Mouse (Mus musculus): ENCODE results near the gene Tex10. TPM values are rescaled to one million over a fixed set of nuclear protein-coding genes. Genes with fewer than 3 reads are reported as not detected.

Gene Tex10
- polyA plus RNA-seq, 1 experiment: 15.2 TPM

DNA sequence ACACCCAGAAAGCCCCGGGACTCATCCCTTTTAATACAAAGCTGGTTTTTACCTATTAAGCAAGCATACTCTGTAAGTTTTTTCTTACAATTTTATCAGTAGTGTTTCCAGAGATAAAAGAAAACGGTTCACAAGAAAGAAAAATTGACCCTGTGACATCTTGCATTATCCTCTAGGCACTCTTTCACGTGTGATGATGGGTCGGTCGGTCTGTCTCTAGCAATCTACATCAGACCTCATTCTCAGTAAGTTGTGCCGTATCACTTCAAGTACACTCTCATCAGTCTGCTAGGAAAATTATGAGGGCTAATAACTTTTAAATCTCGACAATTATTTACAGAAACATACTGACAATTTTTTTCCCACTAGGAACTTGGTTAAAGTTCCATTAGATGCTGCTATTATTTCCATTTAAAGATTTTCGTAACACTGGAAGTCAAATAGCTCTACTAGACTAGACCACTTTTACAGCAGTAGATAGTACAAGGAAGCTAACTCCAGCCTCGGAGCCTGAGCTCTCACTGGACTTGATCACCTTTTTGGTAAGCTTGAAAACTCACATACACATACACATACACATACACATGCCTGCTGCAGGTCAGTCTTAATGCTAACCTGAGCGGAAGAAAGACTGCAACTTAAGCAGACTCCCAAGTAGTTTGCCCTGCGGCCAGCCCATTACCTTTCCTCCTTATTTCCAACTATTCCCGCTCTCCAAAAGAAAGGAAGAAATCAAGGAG, 1.0 kb downstream of the Tex10 start:
- Histone ChIP-seq H3K4me1 (ENCODE audit: control insufficient read depth, insufficient read depth, low read length) (no peaks in the 10 kb centered on the region), H3K27me3 (ENCODE audit: control insufficient read depth, insufficient read depth, low read length) (no peaks in the 10 kb centered on the region), H3K4me3 (replicated peaks; ENCODE audit: insufficient read depth, low read depth, low read length) (peak overlapping the region; percentile 95), H3K27ac (ENCODE audit: insufficient read depth, low read length) (no peak overlapping the region)
- DNase-seq: peak in 1 of 2 experiments; percentile 10
- no peak for TF ChIP-seq CTCF (IDR thresholded peaks at IDR 0.05; ENCODE audit: borderline replicate concordance, insufficient read depth, low read depth, low read length)
- no peak for TF ChIP-seq POLR2A (IDR thresholded peaks at IDR 0.05; ENCODE audit: borderline replicate concordance, insufficient read depth, low read length)
- 16% methylated on average over 12 of the region's 12 CpGs for WGBS

DNA sequence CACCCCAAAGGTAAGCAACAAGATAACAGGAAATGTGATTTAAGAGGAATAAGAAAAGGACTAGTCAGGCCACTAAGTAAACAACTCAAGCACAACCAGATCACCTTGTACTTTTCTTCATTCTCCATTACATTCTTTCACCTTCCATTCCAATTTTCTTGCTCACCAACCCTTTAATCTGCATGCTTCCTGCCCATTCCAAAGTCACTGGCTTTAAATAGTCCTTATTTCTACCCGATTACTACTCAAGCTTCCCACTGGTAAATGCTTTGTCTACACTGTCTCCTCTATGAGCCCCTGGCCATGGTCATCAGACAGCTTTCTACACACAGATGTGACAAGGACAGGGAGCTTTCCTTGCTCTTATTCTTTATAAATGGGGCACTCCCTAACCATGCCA, 2.3 kb downstream of the Tex10 start:
- Histone ChIP-seq H3K4me1 (ENCODE audit: control insufficient read depth, insufficient read depth, low read length) (no peaks in the 10 kb centered on the region), H3K27ac (ENCODE audit: insufficient read depth, low read length) (no peak overlapping the region), H3K4me3 (replicated peaks; ENCODE audit: insufficient read depth, low read depth, low read length) (no peak overlapping the region), H3K27me3 (ENCODE audit: control insufficient read depth, insufficient read depth, low read length) (no peaks in the 10 kb centered on the region)
- TF ChIP-seq POLR2A (IDR thresholded peaks at IDR 0.05; ENCODE audit: borderline replicate concordance, insufficient read depth, low read length) (no peak), CTCF (IDR thresholded peaks at IDR 0.05; ENCODE audit: borderline replicate concordance, insufficient read depth, low read depth, low read length) (no peak)
- no peak for DNase-seq
- WGBS: 37% methylated on average over 1 of the region's 1 CpGs

DNA sequence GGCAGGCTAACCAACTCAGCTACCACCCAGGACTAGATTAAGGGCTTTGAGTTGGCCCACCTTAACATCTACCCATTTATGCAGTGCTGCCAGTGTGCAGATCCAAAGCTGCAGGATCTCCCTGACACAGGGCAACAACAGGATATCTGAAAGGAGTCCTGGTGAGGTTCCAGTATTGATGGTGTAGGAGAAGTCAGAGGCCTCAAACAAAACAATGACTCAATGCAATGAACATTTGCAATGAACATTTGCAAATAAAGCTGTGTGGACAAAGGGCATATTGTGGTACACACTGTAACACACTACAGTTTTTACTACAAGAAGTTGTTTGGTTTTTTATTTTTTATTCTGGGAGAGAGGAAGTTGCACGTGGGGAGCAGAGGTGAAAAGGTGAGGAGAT, 12.2 kb downstream of the Tex10 start:
- TF ChIP-seq POLR2A (IDR thresholded peaks at IDR 0.05; ENCODE audit: borderline replicate concordance, insufficient read depth, low read length) (no peak), CTCF (IDR thresholded peaks at IDR 0.05; ENCODE audit: borderline replicate concordance, insufficient read depth, low read depth, low read length) (no peak)
- Histone ChIP-seq H3K27ac (ENCODE audit: insufficient read depth, low read length) (no peak overlapping the region), H3K4me1 (ENCODE audit: control insufficient read depth, insufficient read depth, low read length) (no peaks in the 10 kb centered on the region), H3K27me3 (ENCODE audit: control insufficient read depth, insufficient read depth, low read length) (no peaks in the 10 kb centered on the region), H3K4me3 (replicated peaks; ENCODE audit: insufficient read depth, low read depth, low read length) (no peak overlapping the region)
- 84% methylated on average over 1 of the region's 1 CpGs for WGBS
- no peak for DNase-seq

DNA sequence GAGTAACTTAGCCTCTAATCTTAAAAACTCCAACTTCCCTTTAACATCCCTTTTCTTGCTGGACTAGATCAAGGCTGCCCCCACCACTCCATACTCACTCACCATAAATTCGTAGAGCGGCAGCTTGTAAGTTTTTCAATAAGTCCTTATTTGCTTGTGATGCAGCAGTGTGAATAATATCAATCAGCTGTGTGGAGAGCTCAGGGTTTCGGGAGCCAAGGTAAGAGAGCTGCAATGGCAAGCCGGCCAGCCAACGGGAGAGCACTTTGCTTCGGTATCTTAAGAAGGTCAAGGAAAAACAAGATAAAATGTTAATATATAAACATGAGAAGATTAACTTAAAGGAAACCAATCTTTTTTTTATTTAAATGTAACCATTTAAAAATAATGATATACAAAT, 14.8 kb downstream of the Tex10 start:
- Histone ChIP-seq H3K4me3 (replicated peaks; ENCODE audit: insufficient read depth, low read depth, low read length) (no peak overlapping the region), H3K27ac (ENCODE audit: insufficient read depth, low read length) (no peak overlapping the region), H3K27me3 (ENCODE audit: control insufficient read depth, insufficient read depth, low read length) (no peaks in the 10 kb centered on the region), H3K4me1 (ENCODE audit: control insufficient read depth, insufficient read depth, low read length) (no peaks in the 10 kb centered on the region)
- WGBS: 95% methylated on average over 6 of the region's 6 CpGs
- DNase-seq: no peak
- TF ChIP-seq POLR2A (IDR thresholded peaks at IDR 0.05; ENCODE audit: borderline replicate concordance, insufficient read depth, low read length) (no peak), CTCF (IDR thresholded peaks at IDR 0.05; ENCODE audit: borderline replicate concordance, insufficient read depth, low read depth, low read length) (no peak)

DNA sequence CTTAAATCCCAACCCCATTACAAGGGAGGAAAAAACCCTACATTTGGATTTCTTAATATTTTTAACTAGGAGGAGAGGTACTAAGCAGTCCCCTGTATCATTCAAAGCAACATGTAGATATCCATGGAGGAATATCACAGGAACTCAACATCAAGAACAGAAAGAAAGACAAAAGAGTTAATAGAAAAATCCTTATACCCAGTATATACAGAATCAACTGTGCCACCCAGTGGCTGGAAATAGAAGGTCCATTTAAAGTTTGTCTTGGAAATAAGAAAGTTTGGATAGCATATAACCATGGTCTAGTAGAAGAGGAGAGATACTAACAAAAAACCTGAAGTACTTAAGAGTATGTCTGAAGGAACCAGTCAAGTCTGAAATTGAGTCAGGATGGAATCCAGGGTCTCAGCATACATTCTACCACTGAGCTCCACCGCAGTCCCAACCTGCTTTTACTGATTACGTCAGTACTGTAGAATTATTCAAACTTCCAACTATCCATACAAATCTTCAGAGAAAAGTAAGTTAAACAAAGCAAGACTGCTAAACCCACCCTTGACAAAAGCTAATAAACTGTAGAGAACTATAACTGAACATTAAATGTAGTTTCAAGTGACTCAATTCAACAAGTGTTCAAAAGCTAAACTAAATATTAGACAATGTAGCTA, 19.0 kb downstream of the Tex10 start:
- Histone ChIP-seq H3K27me3 (ENCODE audit: control insufficient read depth, insufficient read depth, low read length) (no peaks in the 10 kb centered on the region), H3K4me1 (ENCODE audit: control insufficient read depth, insufficient read depth, low read length) (no peaks in the 10 kb centered on the region), H3K27ac (ENCODE audit: insufficient read depth, low read length) (no peak overlapping the region), H3K4me3 (replicated peaks; ENCODE audit: insufficient read depth, low read depth, low read length) (no peak overlapping the region)
- DNase-seq: no peak
- TF ChIP-seq CTCF (IDR thresholded peaks at IDR 0.05; ENCODE audit: borderline replicate concordance, insufficient read depth, low read depth, low read length) (no peak), POLR2A (IDR thresholded peaks at IDR 0.05; ENCODE audit: borderline replicate concordance, insufficient read depth, low read length) (no peak)
- 98% methylated on average over 2 of the region's 2 CpGs for WGBS

DNA sequence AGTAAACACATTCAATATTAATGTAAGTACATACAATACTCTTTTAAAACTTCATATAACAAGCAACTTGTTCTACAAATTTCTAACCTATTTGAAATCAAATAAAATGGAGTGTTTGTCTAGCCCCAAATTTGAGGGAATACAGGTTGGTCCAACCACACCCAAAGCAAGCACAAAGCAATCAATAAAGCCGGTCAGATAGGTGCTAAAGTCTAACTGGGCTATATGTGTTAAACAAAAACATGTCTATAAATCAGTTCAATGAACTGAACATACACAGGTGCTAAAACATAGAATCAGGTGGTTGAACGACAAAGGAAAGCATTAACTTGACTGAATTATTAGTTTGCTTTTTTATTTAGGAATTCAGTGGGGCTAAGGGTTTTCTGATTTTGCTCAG, 45.2 kb downstream of the Tex10 start:
- DNase-seq: no peak
- Histone ChIP-seq H3K4me1 (ENCODE audit: control insufficient read depth, insufficient read depth, low read length) (no peaks in the 10 kb centered on the region), H3K27me3 (ENCODE audit: control insufficient read depth, insufficient read depth, low read length) (no peaks in the 10 kb centered on the region), H3K4me3 (replicated peaks; ENCODE audit: insufficient read depth, low read depth, low read length) (no peak overlapping the region), H3K27ac (ENCODE audit: insufficient read depth, low read length) (no peak overlapping the region)
- 95% methylated on average over 2 of the region's 2 CpGs for WGBS
- TF ChIP-seq POLR2A (IDR thresholded peaks at IDR 0.05; ENCODE audit: borderline replicate concordance, insufficient read depth, low read length) (no peak), CTCF (IDR thresholded peaks at IDR 0.05; ENCODE audit: borderline replicate concordance, insufficient read depth, low read depth, low read length) (no peak)

DNA sequence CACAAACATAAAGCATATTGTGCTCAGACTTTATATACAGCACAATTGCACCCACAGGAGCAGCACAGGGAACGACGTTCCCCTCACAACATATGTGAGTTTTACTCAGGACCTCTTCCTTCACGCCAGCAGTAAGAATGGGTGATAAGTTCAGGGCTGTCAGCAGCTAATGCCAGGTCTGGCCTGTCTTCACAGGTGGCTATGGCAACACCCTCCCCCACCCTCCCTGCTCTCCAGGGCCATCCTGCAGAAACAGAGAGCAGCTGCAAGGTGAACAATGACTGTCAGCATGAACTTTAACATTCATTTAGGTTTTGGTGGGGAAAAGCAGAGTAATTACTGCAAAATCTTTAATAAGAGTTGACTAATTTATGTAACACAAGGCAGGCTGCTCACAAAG, 45.8 kb downstream of the Tex10 start:
- H3K27ac ChIP-seq (ENCODE audit: insufficient read depth, low read length): no peak overlapping the region
- 65% methylated on average over 3 of the region's 3 CpGs for WGBS
- no peak for DNase-seq
- H3K27me3 ChIP-seq (ENCODE audit: control insufficient read depth, insufficient read depth, low read length): no peaks in the 10 kb centered on the region
- H3K4me3 ChIP-seq (replicated peaks; ENCODE audit: insufficient read depth, low read depth, low read length): no peak overlapping the region
- TF ChIP-seq CTCF (IDR thresholded peaks at IDR 0.05; ENCODE audit: borderline replicate concordance, insufficient read depth, low read depth, low read length): no peak
- no peak for TF ChIP-seq POLR2A (IDR thresholded peaks at IDR 0.05; ENCODE audit: borderline replicate concordance, insufficient read depth, low read length)
- no peaks in the 10 kb centered on the region for H3K4me1 ChIP-seq (ENCODE audit: control insufficient read depth, insufficient read depth, low read length)

DNA sequence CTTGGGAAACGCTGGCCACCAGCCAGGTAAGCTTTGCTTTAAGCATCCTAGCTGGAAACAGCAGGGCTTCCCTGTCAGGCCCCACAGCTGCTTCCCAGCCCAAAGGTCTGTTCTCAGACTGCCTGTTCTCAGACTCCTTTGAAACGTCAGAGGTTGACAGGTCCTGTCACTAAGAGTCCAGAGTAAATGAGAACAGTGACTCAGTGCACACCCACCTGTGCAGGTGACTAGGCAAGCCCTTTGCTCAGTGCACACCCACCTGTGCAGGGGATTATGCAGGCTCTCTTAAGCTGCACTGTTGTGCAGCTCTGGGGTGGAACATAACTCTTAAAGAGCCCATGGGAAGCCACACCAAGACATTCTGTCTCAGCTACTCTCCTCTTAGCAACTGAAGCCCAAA, 49.5 kb downstream of the Tex10 start:
- no peaks in the 10 kb centered on the region for H3K4me1 ChIP-seq (ENCODE audit: control insufficient read depth, insufficient read depth, low read length)
- DNase-seq: no peak
- TF ChIP-seq POLR2A (IDR thresholded peaks at IDR 0.05; ENCODE audit: borderline replicate concordance, insufficient read depth, low read length) (no peak), CTCF (IDR thresholded peaks at IDR 0.05; ENCODE audit: borderline replicate concordance, insufficient read depth, low read depth, low read length) (no peak)
- no peak overlapping the region for H3K27ac ChIP-seq (ENCODE audit: insufficient read depth, low read length)
- WGBS: 24% methylated on average over 2 of the region's 2 CpGs
- H3K27me3 ChIP-seq (ENCODE audit: control insufficient read depth, insufficient read depth, low read length): no peaks in the 10 kb centered on the region
- no peak overlapping the region for H3K4me3 ChIP-seq (replicated peaks; ENCODE audit: insufficient read depth, low read depth, low read length)

Data from cerebellum, adult 2 months (tissue).